Mouse (Mus musculus): ENCODE measurements around the gene Gpatch2. TPM values are rescaled to one million over a fixed set of nuclear protein-coding genes. Genes with fewer than 3 reads are reported as not detected.

The Gpatch2 gene
- polyA plus RNA-seq, 1 experiment, result 9.8 TPM

DNA sequence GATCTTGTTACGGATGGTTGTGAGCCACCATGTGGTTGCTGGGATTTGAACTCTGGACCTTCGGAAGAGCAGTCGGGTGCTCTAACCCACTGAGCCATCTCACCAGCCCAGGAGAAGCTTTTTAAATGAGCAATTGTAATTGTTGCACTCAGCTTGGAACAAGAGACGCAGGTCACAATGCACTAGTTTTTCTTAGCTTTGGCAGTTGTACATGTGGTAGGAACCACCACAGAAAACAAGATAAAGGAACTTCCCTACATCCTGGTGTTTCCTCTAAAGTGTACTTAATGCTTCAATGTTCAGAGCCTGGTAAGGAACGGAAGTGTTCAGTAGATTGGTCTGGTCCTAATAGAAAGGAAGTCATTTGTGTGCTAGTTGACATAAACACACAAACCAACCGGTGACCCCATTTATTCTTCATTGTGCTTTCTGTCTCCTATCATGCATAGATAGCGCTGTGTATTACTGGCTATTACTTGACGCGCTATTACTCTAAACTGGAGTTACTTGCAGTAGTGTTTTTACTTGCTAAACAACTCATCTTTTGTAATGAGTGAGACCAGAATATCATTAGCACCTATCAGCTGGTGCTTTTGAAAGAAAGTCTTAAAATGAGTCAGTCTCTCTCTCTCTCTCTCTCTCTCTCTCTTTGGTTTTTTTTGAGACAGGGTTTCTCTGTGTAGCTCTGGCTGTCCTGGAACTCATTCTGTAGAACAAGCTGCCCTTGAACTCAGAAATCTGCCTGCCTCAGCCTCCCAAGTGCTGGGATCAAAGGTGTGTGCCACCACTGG is 1.5 kb downstream of the Gpatch2 start:
- Histone ChIP-seq H3K4me3 (replicated peaks; ENCODE audit: control insufficient read depth, low read depth, low read length) (no peak overlapping the region), H3K27ac (ENCODE audit: control insufficient read depth, insufficient read depth, low read depth, low read length, poor library complexity) (no peak overlapping the region), H3K4me1 (ENCODE audit: control insufficient read depth, insufficient read depth, low read length) (no peaks in the 10 kb centered on the region)
- no peak for TF ChIP-seq CTCF (IDR thresholded peaks at IDR 0.05; ENCODE audit: control insufficient read depth, insufficient read depth, low read length)
- TF ChIP-seq POLR2A (IDR thresholded peaks at IDR 0.05; ENCODE audit: borderline replicate concordance, control insufficient read depth, low read depth, low read length), result no peak
- WGBS, result 64% methylated on average over 9 of the region's 9 CpGs

DNA sequence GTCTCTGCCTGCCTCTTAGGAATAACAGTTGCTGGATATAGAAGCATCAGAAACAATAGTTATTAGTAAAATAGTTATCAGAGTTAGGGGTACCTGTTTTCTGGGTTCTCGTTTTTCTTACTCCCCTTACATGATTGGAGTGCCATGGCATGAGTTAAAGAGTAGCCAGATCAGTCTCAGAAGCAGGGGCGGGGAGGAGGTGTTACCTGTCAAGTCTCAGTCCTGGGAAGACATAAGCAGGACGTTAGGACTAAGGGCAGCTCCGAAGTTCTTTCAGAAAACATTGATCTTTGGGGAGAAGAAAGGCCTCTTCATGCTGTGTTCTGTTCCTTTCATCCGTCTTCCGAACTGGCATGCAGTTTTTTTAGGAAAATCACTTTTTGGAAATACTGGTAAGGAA is 5.4 kb downstream of the Gpatch2 start:
- H3K27ac ChIP-seq (ENCODE audit: control insufficient read depth, insufficient read depth, low read depth, low read length, poor library complexity), result no peak overlapping the region
- WGBS, result 77% methylated on average over 6 of the region's 6 CpGs
- no peak for TF ChIP-seq CTCF (IDR thresholded peaks at IDR 0.05; ENCODE audit: control insufficient read depth, insufficient read depth, low read length)
- no peak for TF ChIP-seq POLR2A (IDR thresholded peaks at IDR 0.05; ENCODE audit: borderline replicate concordance, control insufficient read depth, low read depth, low read length)
- no peaks in the 10 kb centered on the region for H3K4me1 ChIP-seq (ENCODE audit: control insufficient read depth, insufficient read depth, low read length)
- H3K4me3 ChIP-seq (replicated peaks; ENCODE audit: control insufficient read depth, low read depth, low read length), result no peak overlapping the region

DNA sequence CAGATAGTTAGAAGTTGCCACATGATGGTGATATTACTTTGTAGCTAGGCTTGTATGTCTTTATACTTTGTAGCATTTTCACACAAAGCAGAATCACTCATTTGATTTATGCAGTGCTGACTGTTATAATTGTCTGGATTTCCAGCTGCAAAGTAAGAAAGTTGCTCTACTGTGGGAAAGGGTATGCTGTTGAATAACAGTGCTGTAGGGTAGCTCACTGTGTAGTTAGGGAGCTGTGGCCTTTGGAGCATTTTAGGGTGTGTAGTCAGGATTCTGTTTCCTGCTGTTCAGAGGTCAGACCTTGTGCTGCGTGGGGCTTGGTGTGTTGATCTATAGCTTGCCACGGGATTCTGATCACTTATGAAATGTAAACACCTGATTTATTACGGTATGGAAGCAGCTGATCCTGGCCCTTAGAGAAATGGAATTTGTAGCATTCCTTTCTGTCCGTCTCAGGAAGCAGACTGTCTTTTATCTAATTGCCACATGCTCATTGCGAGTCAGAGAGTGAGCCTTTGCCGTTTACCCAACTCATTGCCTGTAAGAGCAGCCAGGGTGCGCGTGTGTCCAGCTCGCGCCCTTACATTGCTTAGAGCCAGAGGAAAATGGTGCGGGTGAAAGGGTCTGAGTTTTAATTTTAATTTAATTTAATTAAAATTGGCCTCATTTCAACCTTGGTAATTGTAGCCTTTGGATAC is 11.2 kb downstream of the Gpatch2 start:
- Histone ChIP-seq H3K4me1 (ENCODE audit: control insufficient read depth, insufficient read depth, low read length) (peaks cover 2% of the 10 kb centered on the region; the same call in 1 of the 2 replicates), H3K27ac (ENCODE audit: control insufficient read depth, insufficient read depth, low read depth, low read length, poor library complexity) (no peak overlapping the region), H3K4me3 (replicated peaks; ENCODE audit: control insufficient read depth, low read depth, low read length) (no peak overlapping the region)
- TF ChIP-seq POLR2A (IDR thresholded peaks at IDR 0.05; ENCODE audit: borderline replicate concordance, control insufficient read depth, low read depth, low read length), result no peak
- no peak for TF ChIP-seq CTCF (IDR thresholded peaks at IDR 0.05; ENCODE audit: control insufficient read depth, insufficient read depth, low read length)
- WGBS, result 65% methylated on average over 11 of the region's 11 CpGs

DNA sequence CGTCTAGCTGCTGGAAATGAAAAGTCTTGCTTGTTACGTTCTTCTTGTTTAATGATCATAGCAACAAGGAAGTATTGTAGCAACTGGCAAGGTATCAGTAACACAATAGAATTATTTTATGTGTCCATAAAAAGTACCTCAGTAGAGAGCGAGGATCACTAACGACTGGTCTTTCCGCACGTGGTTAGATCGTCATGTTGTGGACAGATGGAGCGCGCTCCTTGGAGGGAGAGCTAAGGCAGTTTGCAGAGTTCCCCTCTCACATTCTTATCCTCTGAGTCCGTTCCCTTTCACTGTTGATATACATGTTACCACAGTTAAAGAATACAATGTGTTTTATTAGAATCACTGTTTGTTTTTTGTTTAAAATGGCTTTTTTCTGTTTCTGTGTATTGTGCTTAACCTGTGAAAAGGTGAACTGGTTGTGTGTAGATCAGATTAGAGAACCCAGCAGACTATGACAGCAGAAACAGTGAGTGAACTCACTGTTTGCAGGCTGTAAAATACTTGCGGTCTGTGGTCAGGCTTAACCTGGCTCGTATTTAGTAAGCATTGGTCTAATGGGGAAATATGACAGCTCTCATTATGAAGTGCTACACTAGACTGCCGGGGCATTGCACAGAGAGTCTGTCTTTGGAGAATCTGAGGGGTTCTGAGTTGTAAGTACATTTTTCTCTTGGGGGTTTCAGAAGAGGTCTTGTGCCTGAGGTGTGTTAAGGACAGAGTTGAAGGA is 13.3 kb downstream of the Gpatch2 start:
- TF ChIP-seq POLR2A (IDR thresholded peaks at IDR 0.05; ENCODE audit: borderline replicate concordance, control insufficient read depth, low read depth, low read length) (no peak), CTCF (IDR thresholded peaks at IDR 0.05; ENCODE audit: control insufficient read depth, insufficient read depth, low read length) (no peak)
- peaks cover 2% of the 10 kb centered on the region; the same call in 1 of the 2 replicates for H3K4me1 ChIP-seq (ENCODE audit: control insufficient read depth, insufficient read depth, low read length)
- 45% methylated on average over 13 of the region's 13 CpGs for WGBS
- H3K27ac ChIP-seq (ENCODE audit: control insufficient read depth, insufficient read depth, low read depth, low read length, poor library complexity), result no peak overlapping the region
- no peak overlapping the region for H3K4me3 ChIP-seq (replicated peaks; ENCODE audit: control insufficient read depth, low read depth, low read length)

DNA sequence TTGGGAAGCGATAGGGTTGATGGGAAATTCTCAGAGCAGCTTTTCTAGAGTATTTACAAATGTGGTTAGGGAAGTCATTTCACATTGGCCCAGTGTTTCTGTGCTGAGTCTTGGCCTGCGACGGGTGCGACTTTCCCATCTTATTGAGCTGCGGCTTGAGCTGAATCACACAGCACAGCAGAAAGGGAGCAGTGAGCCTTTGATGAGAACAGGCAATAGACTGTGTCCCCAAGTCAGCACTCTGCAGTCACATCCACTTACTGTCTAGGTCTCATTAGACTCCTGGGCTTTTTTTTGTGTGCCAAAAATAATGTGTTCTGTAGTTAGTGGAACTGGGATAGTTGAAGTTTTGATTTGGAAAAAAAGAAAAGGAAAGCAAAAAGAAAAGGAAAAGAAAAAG is 14.9 kb downstream of the Gpatch2 start:
- H3K4me1 ChIP-seq (ENCODE audit: control insufficient read depth, insufficient read depth, low read length), result peaks cover 2% of the 10 kb centered on the region; the same call in 1 of the 2 replicates
- TF ChIP-seq POLR2A (IDR thresholded peaks at IDR 0.05; ENCODE audit: borderline replicate concordance, control insufficient read depth, low read depth, low read length) (no peak), CTCF (IDR thresholded peaks at IDR 0.05; ENCODE audit: control insufficient read depth, insufficient read depth, low read length) (no peak)
- 93% methylated on average over 5 of the region's 5 CpGs for WGBS
- H3K27ac ChIP-seq (ENCODE audit: control insufficient read depth, insufficient read depth, low read depth, low read length, poor library complexity), result no peak overlapping the region
- no peak overlapping the region for H3K4me3 ChIP-seq (replicated peaks; ENCODE audit: control insufficient read depth, low read depth, low read length)

DNA sequence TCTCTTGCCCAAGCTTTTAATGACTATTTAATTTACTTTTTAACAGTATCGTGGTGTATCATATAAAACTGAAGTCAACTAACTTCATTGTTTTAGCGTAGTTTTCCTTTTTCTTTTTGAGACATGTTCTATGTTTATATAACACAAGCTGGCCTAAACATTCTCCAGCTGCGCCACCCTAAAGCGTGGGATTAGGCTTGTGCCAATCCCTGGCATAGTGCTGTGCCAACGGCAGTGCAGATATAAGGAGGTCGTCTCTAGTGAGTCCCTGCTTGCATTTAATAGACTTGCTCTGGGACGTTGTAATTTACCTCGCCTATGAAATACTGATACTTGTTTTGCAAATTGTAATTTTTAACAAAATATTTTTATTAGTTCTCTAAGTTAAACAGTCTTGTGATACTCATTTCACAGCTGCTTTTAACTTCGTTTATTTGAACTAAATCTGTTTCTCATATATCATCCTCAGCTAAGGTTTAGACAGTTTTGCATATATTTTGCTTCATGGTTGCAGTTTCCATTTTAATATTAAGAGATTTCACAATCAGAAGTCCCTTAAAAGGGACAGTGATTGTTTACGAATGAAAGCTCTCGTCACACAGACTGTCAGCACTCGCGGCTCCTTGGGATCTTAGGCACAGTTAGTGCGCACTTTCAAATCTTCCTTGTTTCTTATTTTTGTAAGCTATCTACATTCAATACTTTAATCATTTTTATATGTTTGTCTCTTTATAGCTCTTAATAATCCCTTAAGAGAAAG is 17.1 kb downstream of the Gpatch2 start:
- Histone ChIP-seq H3K4me1 (ENCODE audit: control insufficient read depth, insufficient read depth, low read length) (peaks cover 2% of the 10 kb centered on the region; the same call in 1 of the 2 replicates), H3K27ac (ENCODE audit: control insufficient read depth, insufficient read depth, low read depth, low read length, poor library complexity) (no peak overlapping the region), H3K4me3 (replicated peaks; ENCODE audit: control insufficient read depth, low read depth, low read length) (no peak overlapping the region)
- TF ChIP-seq POLR2A (IDR thresholded peaks at IDR 0.05; ENCODE audit: borderline replicate concordance, control insufficient read depth, low read depth, low read length) (no peak), CTCF (IDR thresholded peaks at IDR 0.05; ENCODE audit: control insufficient read depth, insufficient read depth, low read length) (no peak)
- WGBS, result 87% methylated on average over 14 of the region's 14 CpGs

DNA sequence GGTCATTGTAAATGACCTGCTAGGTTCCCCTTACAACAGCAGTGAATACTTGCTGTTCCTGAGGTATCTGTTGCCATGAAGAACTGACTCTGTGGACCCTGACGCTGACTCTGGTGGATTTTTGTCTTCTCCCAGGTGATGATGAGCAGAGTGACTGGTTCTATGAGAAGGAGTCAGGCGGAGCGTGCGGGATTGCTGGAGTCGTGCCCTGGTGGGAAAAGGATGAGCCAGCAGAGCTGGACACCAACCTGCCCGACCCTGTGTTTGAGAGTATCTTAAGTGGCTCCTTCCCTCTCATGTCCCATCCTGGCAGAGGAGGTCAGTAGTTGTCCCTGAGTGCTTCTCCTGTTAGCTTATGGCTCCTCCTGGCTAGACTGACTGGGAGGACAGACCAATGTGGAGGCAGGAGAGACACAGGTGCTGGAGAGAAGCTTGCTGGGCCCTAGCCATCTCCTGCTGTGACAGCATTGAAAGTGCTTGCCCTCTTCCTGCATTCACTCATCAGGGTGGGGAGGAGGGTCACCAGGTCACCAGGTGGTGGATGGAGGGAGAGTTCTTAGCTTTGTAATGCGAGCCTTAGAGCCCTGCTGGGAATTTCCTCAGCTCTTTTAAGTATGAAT is 17.8 kb downstream of the Gpatch2 start:
- no peak overlapping the region for H3K4me3 ChIP-seq (replicated peaks; ENCODE audit: control insufficient read depth, low read depth, low read length)
- 85% methylated on average over 7 of the region's 7 CpGs for WGBS
- no peak overlapping the region for H3K27ac ChIP-seq (ENCODE audit: control insufficient read depth, insufficient read depth, low read depth, low read length, poor library complexity)
- TF ChIP-seq POLR2A (IDR thresholded peaks at IDR 0.05; ENCODE audit: borderline replicate concordance, control insufficient read depth, low read depth, low read length) (no peak), CTCF (IDR thresholded peaks at IDR 0.05; ENCODE audit: control insufficient read depth, insufficient read depth, low read length) (no peak)
- H3K4me1 ChIP-seq (ENCODE audit: control insufficient read depth, insufficient read depth, low read length), result no peaks in the 10 kb centered on the region; the same call in 1 of the 2 replicates

All from bone marrow, adult 2 months (tissue).